Mouse (Mus musculus) intestine, postnatal 0 days (tissue): ENCODE results near the gene Inhbe. TPM values are rescaled to one million over a fixed set of nuclear protein-coding genes. Genes with fewer than 3 reads are reported as not detected.
"Not testable (repeated sequence)": the region's sequence is repeated elsewhere in the genome, so short reads cannot be mapped to it uniquely, and the experiment has no call there.

Experiments used
- ATAC-seq: fragments of 200-750 bp; cut with Nextera tagmentation; 2 replicates; pipeline ENCODE4 v1.8.0; 2017; ENCODE audit warnings: mild to moderate bottlenecking, moderate TSS enrichment, moderate library complexity
- H3K27ac ChIP-seq: fragments of 300-500 bp; sonication (generic); 2 replicates; pipeline ENCODE4 v1.5.1; 2014; ENCODE audit warnings: mild to moderate bottlenecking, low read depth, low read length, moderate library complexity
- H3K27me3 ChIP-seq: fragments of 300-500 bp; sonication (generic); replicated peaks from 2 replicates; pipeline ENCODE4 v1.6.1; 2014; ENCODE audit warnings: low read length, mixed read lengths; ENCODE audit not compliant: control insufficient read depth, insufficient read depth
- H3K36me3 ChIP-seq: fragments of 300-500 bp; sonication (generic); 2 replicates; pipeline ENCODE4 v1.6.1; 2014; ENCODE audit warnings: mild to moderate bottlenecking, moderate library complexity; ENCODE audit not compliant: control insufficient read depth, insufficient read depth
- H3K4me1 ChIP-seq: fragments of 300-500 bp; sonication (generic); replicated peaks from 2 replicates; pipeline ENCODE4 v1.6.1; 2014; ENCODE audit warnings: antibody characterized with exemption, low read length, mixed read lengths; ENCODE audit not compliant: control insufficient read depth, insufficient read depth
- H3K4me2 ChIP-seq: fragments of 300-500 bp; sonication (generic); replicated peaks from 2 replicates; pipeline ENCODE4 v1.6.1; 2014; ENCODE audit warnings: low read depth, mild to moderate bottlenecking, moderate library complexity
- H3K4me3 ChIP-seq: fragments of 300-500 bp; sonication (generic); 2 replicates; pipeline ENCODE4 v1.5.1; 2014; ENCODE audit warnings: low read depth, low read length
- H3K9ac ChIP-seq: fragments of 300-500 bp; sonication (generic); 2 replicates; pipeline ENCODE4 v1.6.1; 2014; ENCODE audit warnings: mild to moderate bottlenecking, low read depth, low read length
- H3K9me3 ChIP-seq: fragments of 300-500 bp; sonication (generic); 2 replicates; pipeline ENCODE4 v1.6.1; 2016; ENCODE audit warnings: mixed run types; ENCODE audit not compliant: control insufficient read depth
- CTCF ChIP-seq: sonication (generic); IDR thresholded peaks from 2 replicates; pipeline ENCODE4 v1.5.1; 2016; ENCODE audit warnings: low read depth, mild to moderate bottlenecking, control low read depth, antibody characterized with exemption, moderate library complexity
- WGBS: fragments of 180-500 bp; shearing (Covaris S2); extraction: QIAGEN DNeasy Blood & Tissue Kit; methylation state at CpG from one replicate; pipeline ENCODE4 v1.1.7; 2014; 5-methylcytosine and 5-hydroxymethylcytosine counted together
- polyA plus RNA-seq: library from polyadenylated mRNA; unstranded; fragments of >200 nt; fragmentation: Nextera tagmentation; extraction: Ambion mirVana; gene quantifications from 2 replicates; pipeline ENCODE4 v1.2.1, GENCODE M21; 2015

Inhbe gene
- polyA plus RNA-seq, 1 experiment from 2014 or later: 0.04 TPM

DNA sequence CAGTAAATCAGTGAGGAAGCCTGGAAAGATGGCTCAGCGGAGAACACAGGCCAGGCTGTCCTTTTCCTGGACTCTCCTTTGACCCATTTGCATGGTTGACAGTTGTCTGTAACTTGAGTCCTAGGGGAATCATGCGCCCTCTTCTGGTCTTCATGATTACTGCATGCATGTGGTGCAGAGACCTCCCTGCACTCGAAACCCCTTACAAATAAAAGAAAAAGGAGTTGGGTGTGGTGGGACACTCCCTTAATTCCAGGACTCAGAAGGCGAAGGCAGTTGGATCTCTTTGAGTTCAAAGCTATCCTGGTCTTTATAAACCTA is 41.9 kb downstream of the Inhbe start:
- Histone ChIP-seq H3K4me1 (no peaks in the 10 kb centered on the region), H3K4me3 (peak overlapping the region; percentile 60), H3K9ac (peak overlapping the region; percentile 52; the same call in 1 of the 2 replicates), H3K27ac (peak overlapping the region; percentile 58), H3K9me3 (no peaks in the 10 kb centered on the region), H3K27me3 (no peaks in the 10 kb centered on the region), H3K4me2 (peak overlapping the region; percentile 76), H3K36me3 (peaks cover 15% of the 10 kb centered on the region)
- WGBS: 1% methylated on average over 4 of the region's 4 CpGs
- peak; percentile 29; the same call in 1 of the 2 replicates for ATAC-seq
- peak; percentile 95 for TF ChIP-seq CTCF

DNA sequence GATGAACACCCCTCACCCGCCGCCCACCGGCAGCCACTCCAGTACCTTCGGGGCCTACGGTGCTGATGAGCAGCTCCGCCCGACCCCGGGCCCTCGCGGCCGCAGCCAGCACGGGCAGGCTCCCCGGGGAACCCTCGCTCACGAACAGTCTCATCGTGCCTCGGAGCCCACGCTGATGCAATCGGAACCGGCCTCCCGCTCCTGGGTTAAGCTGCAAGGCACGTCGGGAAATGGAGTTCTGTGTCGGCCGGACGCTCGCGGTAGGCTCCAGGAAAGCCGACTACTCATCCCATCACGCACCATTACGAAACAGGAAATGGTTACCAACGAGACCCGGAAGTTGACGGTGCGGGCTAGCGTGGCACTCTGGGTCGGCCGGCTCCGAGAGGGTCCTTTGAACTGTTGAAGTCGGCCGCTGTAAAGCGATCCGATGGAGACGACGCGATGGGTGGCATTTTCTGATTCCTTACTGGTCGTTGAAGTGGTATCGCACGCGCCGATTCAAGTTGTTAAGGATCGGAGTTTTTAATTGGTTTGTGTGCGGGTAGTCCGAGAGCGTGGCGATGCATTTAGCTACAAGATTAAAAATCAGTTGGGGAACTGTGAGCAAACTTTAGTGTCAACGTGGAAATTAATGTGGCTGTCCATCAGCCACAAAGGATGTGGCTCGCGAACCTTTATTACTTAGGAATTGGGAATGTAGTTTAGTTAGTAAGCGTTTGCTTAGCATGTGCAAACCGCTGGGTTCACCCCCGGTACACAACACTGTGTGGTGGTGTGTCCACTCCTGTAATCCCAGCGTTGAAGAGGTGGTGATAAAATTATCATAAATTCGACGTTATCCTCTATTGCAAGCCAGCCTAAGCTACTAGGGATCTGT is 42.5 kb downstream of the Inhbe start, which contains the start of gene Mars:
Gene Mars (minus strand): TSS at position 311 of the 880 bp plus-strand sequence.
- Histone ChIP-seq H3K9ac (peak within 1 kb of the TSS; percentile 52), H3K4me2 (peak within 1 kb of the TSS; percentile 76), H3K4me3 (peak within 1 kb of the TSS; percentile 60), H3K9me3 (no peaks in the 10 kb centered on the region), H3K36me3 (peaks cover 20% of the 10 kb centered on the region), H3K27me3 (no peaks in the 10 kb centered on the region), H3K4me1 (no peaks in the 10 kb centered on the region), H3K27ac (peak within 1 kb of the TSS; percentile 58)
- peak; percentile 92 for ATAC-seq
- TF ChIP-seq CTCF: no peak
- 0% methylated on average over 65 of the region's 65 CpGs for WGBS

DNA sequence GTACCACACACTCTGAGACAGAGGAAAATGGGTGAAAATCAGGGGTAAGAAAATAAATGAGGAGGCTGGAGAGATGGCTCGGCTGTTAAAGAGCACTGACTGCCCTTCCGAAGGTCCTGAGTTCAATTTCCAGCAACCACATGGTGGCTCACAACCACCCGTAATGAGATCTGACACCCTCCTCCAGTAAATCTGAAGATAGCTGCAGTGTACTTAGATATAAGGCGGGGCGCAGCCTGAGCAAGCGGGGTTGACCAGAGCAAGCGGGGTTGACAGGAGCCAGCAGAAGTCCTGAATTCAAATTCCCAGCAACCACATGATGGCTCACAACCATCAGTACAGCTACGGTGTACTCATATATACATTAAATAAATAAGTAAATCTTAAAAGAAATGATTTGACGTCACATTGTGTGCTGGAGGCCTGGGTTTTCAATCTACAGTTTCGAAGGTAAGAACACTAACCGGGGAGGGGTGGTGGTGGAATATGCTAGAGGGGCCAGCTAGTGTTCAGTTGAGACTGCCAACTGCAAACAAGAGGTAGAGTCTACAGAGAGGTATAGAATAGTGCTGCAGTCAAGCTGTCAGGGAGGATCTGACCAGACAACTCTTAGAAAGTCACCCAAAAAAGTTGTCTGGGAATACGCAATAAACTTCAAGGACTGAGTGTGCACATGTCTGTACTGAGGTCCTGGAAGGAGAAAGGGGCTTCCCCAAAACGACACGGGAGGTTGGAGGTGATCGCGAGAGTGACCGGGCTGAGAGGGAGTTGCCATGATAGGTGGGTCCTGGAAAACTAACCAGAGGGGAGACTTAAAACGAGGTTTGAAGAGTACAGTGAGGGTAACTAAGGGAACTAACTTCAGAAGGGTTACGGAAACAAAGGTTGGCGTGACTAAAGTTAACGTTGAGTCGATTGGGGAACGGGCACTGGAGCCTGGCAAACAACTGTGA is 43.4 kb downstream of the Inhbe start:
- WGBS: 21% methylated on average over 23 of the region's 23 CpGs
- Histone ChIP-seq H3K4me2 (peak overlapping the region; percentile 76), H3K9ac (peak overlapping the region; percentile 52), H3K27me3 (no peaks in the 10 kb centered on the region), H3K9me3 (no peaks in the 10 kb centered on the region), H3K4me1 (no peaks in the 10 kb centered on the region), H3K27ac (peak overlapping the region; percentile 58; the same call in 1 of the 2 replicates), H3K4me3 (peak overlapping the region; percentile 60), H3K36me3 (peaks cover 30% of the 10 kb centered on the region)
- TF ChIP-seq CTCF: no peak
- ATAC-seq: peak; percentile 69

DNA sequence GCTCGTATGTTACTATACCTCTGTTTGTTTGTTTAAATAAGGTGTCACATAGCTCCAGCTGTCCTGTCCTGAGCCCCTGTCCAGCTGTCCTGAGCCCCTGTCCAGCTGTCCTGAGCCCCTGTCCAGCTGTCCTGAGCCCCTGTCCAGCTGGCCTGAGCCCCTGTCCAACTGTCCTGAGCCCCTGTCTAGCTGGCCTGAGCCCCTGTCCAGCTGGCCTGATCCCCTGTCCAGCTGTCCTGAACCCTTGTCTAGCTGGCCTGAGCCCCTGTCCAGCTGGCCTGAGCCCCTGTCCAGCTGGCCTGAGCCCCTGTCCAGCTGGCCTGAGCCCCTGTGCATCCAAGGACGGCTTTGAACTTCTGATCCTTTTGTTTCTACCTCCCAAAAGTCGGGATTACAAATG is 45.0 kb downstream of the Inhbe start:
- H3K27ac ChIP-seq, H3K9ac ChIP-seq, H3K4me3 ChIP-seq, H3K4me1 ChIP-seq, H3K4me2 ChIP-seq, H3K27me3 ChIP-seq, ATAC-seq, H3K9me3 ChIP-seq: not testable (repeated sequence)
- peaks cover 44% of the 10 kb centered on the region for H3K36me3 ChIP-seq
- WGBS: 95% methylated on average over 3 of the region's 3 CpGs

DNA sequence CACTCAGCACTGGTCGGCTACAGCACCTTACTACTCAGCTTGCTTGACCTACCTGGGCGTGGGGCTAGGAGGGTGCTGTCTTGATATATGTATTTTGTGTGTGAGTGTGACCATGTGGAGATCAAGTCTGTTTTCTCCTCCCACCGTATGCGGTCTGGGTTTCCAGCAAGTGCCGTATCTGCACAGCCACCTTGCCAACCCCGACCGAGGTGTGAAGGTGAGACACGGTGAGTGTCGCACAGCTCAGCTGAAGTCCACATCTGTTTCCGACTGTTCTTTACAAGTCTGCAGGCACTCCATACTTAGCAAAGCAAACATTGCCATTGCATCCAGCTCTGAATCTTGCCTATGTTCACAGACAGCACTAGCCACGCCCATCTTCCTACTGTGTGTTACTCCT is 51.1 kb downstream of the Inhbe start:
- Histone ChIP-seq H3K4me2 (no peak overlapping the region), H3K27me3 (no peaks in the 10 kb centered on the region), H3K9ac (no peak overlapping the region), H3K4me3 (no peak overlapping the region), H3K36me3 (peaks cover 87% of the 10 kb centered on the region), H3K27ac (no peak overlapping the region), H3K4me1 (no peaks in the 10 kb centered on the region), H3K9me3 (no peaks in the 10 kb centered on the region)
- TF ChIP-seq CTCF: no peak
- ATAC-seq: no peak
- 94% methylated on average over 11 of the region's 11 CpGs for WGBS

DNA sequence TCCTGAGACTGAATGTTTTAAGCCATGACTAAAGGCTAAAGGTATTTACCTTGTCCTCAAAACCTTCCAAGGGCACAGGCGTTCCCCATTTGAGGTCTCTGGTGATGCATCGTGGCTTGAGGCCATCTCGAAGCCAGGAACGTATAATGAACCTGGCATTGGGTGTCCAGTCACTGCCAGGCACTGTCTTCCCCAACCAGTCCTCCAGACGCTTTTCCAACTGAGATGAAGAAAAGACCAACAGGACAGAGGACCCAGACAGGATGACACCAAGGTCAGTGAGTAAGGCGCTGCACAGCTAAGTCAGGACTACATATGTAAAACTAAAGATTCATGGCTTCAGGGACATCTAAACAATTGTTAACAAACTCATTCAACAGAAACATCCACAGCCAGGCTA is 53.9 kb downstream of the Inhbe start:
- Histone ChIP-seq H3K9ac (no peak overlapping the region), H3K4me1 (no peaks in the 10 kb centered on the region), H3K4me2 (no peak overlapping the region), H3K36me3 (peaks cover 89% of the 10 kb centered on the region), H3K27me3 (no peaks in the 10 kb centered on the region), H3K27ac (no peak overlapping the region), H3K4me3 (no peak overlapping the region), H3K9me3 (no peaks in the 10 kb centered on the region)
- no peak for ATAC-seq
- no peak for TF ChIP-seq CTCF
- 93% methylated on average over 6 of the region's 6 CpGs for WGBS

Other genes with a start within 250 kb of the Inhbe start
- 113 and 116 TPM in 2 replicates for gene Os9, start 233.3 kb downstream of the Inhbe start, polyA plus RNA-seq
- gene B4galnt1, start 189.2 kb downstream of the Inhbe start, polyA plus RNA-seq: 29.4 and 34.1 TPM in 2 replicates
- 0.52 and 0.65 TPM in 2 replicates for gene Slc26a10, start 173.8 kb downstream of the Inhbe start, polyA plus RNA-seq
- gene Arhgef25, start 164.3 kb downstream of the Inhbe start, polyA plus RNA-seq: 14.4 and 15.1 TPM in 2 replicates
- gene Dtx3, start 158.7 kb downstream of the Inhbe start, polyA plus RNA-seq: 22.2 and 24.6 TPM in 2 replicates
- gene Pip4k2c, start 142.8 kb downstream of the Inhbe start, polyA plus RNA-seq: 43.0 and 47.0 TPM in 2 replicates
- gene Kif5a, start 91.1 kb downstream of the Inhbe start, polyA plus RNA-seq: 2.7 and 3.7 TPM in 2 replicates
- 143 and 147 TPM in 2 replicates for gene Dctn2, start 88.0 kb downstream of the Inhbe start, polyA plus RNA-seq
- 8.7 and 12.8 TPM in 2 replicates for gene Mbd6, start 65.4 kb downstream of the Inhbe start, polyA plus RNA-seq
- gene Mars, start 42.6 kb downstream of the Inhbe start, polyA plus RNA-seq: 47.2 and 50.7 TPM in 2 replicates
- gene Arhgap9, start 32.4 kb downstream of the Inhbe start, polyA plus RNA-seq: 9.5 and 12.0 TPM in 2 replicates
- 2.0 TPM in 2 replicates for gene Gli1, start 12.4 kb downstream of the Inhbe start, polyA plus RNA-seq
- gene Inhbc, start 16.0 kb upstream of the Inhbe start, polyA plus RNA-seq: not detected in 2 replicates
- 19.4 and 21.8 TPM in 2 replicates for gene R3hdm2, start 25.9 kb upstream of the Inhbe start, polyA plus RNA-seq
- 0.17 TPM in 1 of 2 replicates, not detected in the other for gene Stac3, start 147.3 kb upstream of the Inhbe start, polyA plus RNA-seq
- 19.9 and 21.9 TPM in 2 replicates for gene Ndufa4l2, start 160.6 kb upstream of the Inhbe start, polyA plus RNA-seq
- 26.2 and 26.7 TPM in 2 replicates for gene Shmt2, start 168.0 kb upstream of the Inhbe start, polyA plus RNA-seq
- gene Nxph4, start 180.1 kb upstream of the Inhbe start, polyA plus RNA-seq: 2.9 and 4.5 TPM in 2 replicates